Mouse (Mus musculus): Measurements from ENCODE around the gene Hspa2. TPM values are rescaled to one million over a fixed set of nuclear protein-coding genes. Genes with fewer than 3 reads are reported as not detected.

Gene Hspa2
- total and polyA plus RNA-seq, 2 experiments from 2014 or later, result 8.8 to 13.6 TPM

DNA sequence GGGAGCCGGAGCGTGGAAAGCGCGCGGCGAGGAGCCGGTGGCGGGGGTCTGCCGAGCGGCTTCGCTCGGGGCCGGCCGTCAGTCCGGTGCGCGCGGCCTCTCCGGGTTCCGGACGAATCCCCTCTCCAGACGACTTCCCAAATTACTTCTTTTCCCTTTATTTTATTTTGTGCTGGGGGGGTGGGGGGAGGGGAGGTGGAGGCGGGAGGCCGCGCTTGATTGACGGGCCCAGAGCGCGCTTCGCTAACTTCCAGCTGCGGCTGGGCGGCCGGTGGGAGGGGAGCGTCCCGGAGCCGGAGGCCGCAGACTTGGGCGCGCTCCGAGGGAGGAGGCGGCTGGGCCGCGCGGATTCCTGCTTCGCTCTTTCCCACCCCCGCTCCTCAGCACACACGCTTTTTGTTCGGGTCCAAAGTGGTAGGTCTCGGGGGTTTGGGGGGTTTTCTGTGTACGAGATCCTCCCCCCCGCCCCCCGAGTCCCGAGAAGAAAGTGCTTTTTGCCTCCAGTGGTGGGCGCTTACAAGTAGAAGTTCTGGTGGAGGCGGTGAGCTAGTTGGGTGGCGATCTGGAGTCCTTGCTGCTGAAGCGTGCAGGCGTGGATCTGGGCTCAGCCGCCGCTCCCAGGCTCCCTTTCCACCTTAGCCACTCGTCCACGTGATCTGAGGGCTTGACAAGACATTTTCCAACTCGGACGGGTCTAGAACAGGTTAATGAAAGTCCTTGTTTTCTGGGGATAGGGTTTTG is 33.0 kb upstream of the Hspa2 start:
- no peaks in the 10 kb centered on the region for H3K27me3 ChIP-seq (ENCODE audit: insufficient read depth, low read length)
- TF ChIP-seq CTCF (IDR thresholded peaks at IDR 0.05), result peak; percentile 22; the same call in 1 of the 2 replicates
- ATAC-seq (ENCODE audit: low FRiP score), result no peak
- WGBS, result 0% methylated on average over 48 of the region's 63 CpGs
- H3K4me1 ChIP-seq (ENCODE audit: insufficient read depth, low read length), result peaks cover 8% of the 10 kb centered on the region; the same call in 1 of the 2 replicates
- peak overlapping the region; percentile 98 for H3K27ac ChIP-seq (ENCODE audit: low read depth, low read length)
- H3K9ac ChIP-seq (replicated peaks; ENCODE audit: low read length, poor library complexity, severe bottlenecking), result peak overlapping the region; percentile 98
- peak; percentile 60 for DNase-seq (ENCODE audit: low spot score)
- no peaks in the 10 kb centered on the region for H3K9me3 ChIP-seq (ENCODE audit: low read length)
- H3K4me3 ChIP-seq (ENCODE audit: low read depth, low read length), result peak overlapping the region; percentile 97
- H3K36me3 ChIP-seq (ENCODE audit: insufficient read depth, low read length), result no peaks in the 10 kb centered on the region
- peak overlapping the region; percentile 92 for H3K4me2 ChIP-seq (ENCODE audit: low read depth, low read length, poor library complexity, severe bottlenecking)

GRCm38 (mm10) chr12:76372046-76372445 is 31.9 kb upstream of the Hspa2 start:
- no peaks in the 10 kb centered on the region for H3K36me3 ChIP-seq (ENCODE audit: insufficient read depth, low read length)
- no peak for ATAC-seq (ENCODE audit: low FRiP score)
- H3K27ac ChIP-seq (ENCODE audit: low read depth, low read length), result no peak overlapping the region
- no peaks in the 10 kb centered on the region for H3K27me3 ChIP-seq (ENCODE audit: insufficient read depth, low read length)
- peak overlapping the region; percentile 97 for H3K4me3 ChIP-seq (ENCODE audit: low read depth, low read length)
- H3K9ac ChIP-seq (replicated peaks; ENCODE audit: low read length, poor library complexity, severe bottlenecking), result no peak overlapping the region
- 39% methylated on average over 7 of the region's 7 CpGs for WGBS
- peak overlapping the region; percentile 92 for H3K4me2 ChIP-seq (ENCODE audit: low read depth, low read length, poor library complexity, severe bottlenecking)
- H3K4me1 ChIP-seq (ENCODE audit: insufficient read depth, low read length), result peaks cover 8% of the 10 kb centered on the region; the same call in 1 of the 2 replicates
- no peaks in the 10 kb centered on the region for H3K9me3 ChIP-seq (ENCODE audit: low read length)
- no peak for TF ChIP-seq CTCF (IDR thresholded peaks at IDR 0.05)
- DNase-seq (ENCODE audit: low spot score), result no peak

DNA sequence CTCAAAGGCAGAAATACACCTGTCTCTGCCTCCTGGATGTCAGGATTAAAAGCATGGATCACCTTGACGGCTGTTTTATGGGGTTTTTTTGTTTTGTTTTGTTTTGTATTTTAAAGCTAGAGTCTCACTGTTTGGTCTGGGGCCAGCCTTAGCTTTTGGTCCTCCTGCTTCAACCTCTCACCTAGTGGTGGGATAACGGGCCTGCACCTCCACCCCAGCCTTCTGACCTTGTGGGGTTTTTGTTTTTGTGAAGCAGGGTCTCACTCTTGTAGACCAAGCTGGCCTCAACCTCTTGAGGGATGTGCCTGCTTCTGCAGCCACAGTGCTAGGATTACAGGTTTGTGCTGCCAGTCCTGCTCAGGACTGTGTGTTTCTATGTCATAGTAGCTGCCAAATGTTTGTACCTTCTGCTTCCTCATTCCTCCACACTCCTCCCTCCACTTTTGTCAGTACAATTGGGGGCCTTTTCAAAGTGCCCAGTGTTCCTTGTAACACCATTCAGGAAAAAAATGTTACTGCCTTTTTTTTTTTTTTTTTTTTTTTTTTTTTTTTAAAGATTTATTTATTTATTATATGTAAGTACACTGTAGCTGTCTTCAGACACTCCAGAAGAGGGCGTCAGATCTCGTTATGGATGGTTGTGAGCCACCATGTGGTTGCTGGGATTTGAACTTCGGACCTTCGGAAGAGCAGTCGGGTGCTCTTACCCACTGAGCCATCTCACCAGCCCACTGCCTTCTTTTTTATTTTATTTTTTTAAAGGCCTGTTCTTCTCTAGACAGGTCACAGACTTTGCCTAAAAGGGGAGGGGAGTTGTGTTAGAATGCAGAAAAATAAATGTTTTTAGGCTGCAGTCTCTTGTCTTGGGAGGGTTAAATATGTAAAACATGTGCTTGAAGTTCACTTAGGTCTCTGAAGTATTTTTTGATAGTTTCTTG is 30.8 kb upstream of the Hspa2 start:
- no peak overlapping the region for H3K9ac ChIP-seq (replicated peaks; ENCODE audit: low read length, poor library complexity, severe bottlenecking)
- H3K36me3 ChIP-seq (ENCODE audit: insufficient read depth, low read length), result no peaks in the 10 kb centered on the region
- no peak for ATAC-seq (ENCODE audit: low FRiP score)
- DNase-seq (ENCODE audit: low spot score), result no peak
- no peak overlapping the region for H3K4me3 ChIP-seq (ENCODE audit: low read depth, low read length)
- no peak overlapping the region for H3K4me2 ChIP-seq (ENCODE audit: low read depth, low read length, poor library complexity, severe bottlenecking)
- WGBS, result 80% methylated on average over 5 of the region's 7 CpGs
- no peaks in the 10 kb centered on the region for H3K4me1 ChIP-seq (ENCODE audit: insufficient read depth, low read length)
- H3K27me3 ChIP-seq (ENCODE audit: insufficient read depth, low read length), result no peaks in the 10 kb centered on the region
- no peaks in the 10 kb centered on the region for H3K9me3 ChIP-seq (ENCODE audit: low read length)
- no peak overlapping the region for H3K27ac ChIP-seq (ENCODE audit: low read depth, low read length)
- TF ChIP-seq CTCF (IDR thresholded peaks at IDR 0.05), result no peak; the same call in 1 of the 2 replicates

- H3K36me3 ChIP-seq (ENCODE audit: insufficient read depth, low read length), result no peaks in the 10 kb centered on the region
- no peaks in the 10 kb centered on the region for H3K27me3 ChIP-seq (ENCODE audit: insufficient read depth, low read length)
- no peak overlapping the region for H3K4me3 ChIP-seq (ENCODE audit: low read depth, low read length)
- ATAC-seq (ENCODE audit: low FRiP score), result no peak
- WGBS, result 72% methylated on average over 6 of the region's 6 CpGs
- H3K9ac ChIP-seq (replicated peaks; ENCODE audit: low read length, poor library complexity, severe bottlenecking), result no peak overlapping the region
- H3K4me2 ChIP-seq (ENCODE audit: low read depth, low read length, poor library complexity, severe bottlenecking), result no peak overlapping the region
- DNase-seq (ENCODE audit: low spot score), result no peak
- TF ChIP-seq CTCF (IDR thresholded peaks at IDR 0.05), result no peak
- no peaks in the 10 kb centered on the region for H3K9me3 ChIP-seq (ENCODE audit: low read length)
- H3K4me1 ChIP-seq (ENCODE audit: insufficient read depth, low read length), result no peaks in the 10 kb centered on the region
- H3K27ac ChIP-seq (ENCODE audit: low read depth, low read length), result no peak overlapping the region
Observed at GRCm38 (mm10) chr12:76373991-76374390, 30.0 kb upstream of the Hspa2 start.

DNA sequence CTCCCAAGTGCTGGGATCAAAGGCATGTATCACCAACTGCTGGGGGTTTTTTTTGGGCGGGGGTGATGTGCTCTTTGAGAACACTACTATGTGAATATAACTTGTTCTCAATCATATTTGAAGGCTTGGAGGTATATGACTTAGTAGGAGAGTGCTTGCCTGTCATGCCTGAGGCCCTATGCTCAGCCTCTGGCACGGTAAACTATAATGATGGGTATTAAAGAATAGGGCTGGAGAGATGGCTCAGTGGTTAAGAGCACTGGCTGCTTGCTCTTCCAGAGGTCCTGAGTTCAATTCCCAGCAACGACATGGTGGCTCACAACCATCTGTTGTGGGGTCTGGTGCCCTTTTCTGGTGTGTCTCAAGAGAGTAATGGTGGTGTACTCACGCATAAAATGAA is 29.1 kb upstream of the Hspa2 start:
- no peak for TF ChIP-seq CTCF (IDR thresholded peaks at IDR 0.05)
- H3K4me2 ChIP-seq (ENCODE audit: low read depth, low read length, poor library complexity, severe bottlenecking), result no peak overlapping the region
- no peak overlapping the region for H3K4me3 ChIP-seq (ENCODE audit: low read depth, low read length)
- no peaks in the 10 kb centered on the region for H3K27me3 ChIP-seq (ENCODE audit: insufficient read depth, low read length)
- no peaks in the 10 kb centered on the region for H3K4me1 ChIP-seq (ENCODE audit: insufficient read depth, low read length)
- no peaks in the 10 kb centered on the region for H3K9me3 ChIP-seq (ENCODE audit: low read length)
- 86% methylated on average over 4 of the region's 4 CpGs for WGBS
- no peak overlapping the region for H3K9ac ChIP-seq (replicated peaks; ENCODE audit: low read length, poor library complexity, severe bottlenecking)
- ATAC-seq (ENCODE audit: low FRiP score), result no peak
- H3K36me3 ChIP-seq (ENCODE audit: insufficient read depth, low read length), result no peaks in the 10 kb centered on the region
- no peak overlapping the region for H3K27ac ChIP-seq (ENCODE audit: low read depth, low read length)
- DNase-seq (ENCODE audit: low spot score), result no peak

DNA sequence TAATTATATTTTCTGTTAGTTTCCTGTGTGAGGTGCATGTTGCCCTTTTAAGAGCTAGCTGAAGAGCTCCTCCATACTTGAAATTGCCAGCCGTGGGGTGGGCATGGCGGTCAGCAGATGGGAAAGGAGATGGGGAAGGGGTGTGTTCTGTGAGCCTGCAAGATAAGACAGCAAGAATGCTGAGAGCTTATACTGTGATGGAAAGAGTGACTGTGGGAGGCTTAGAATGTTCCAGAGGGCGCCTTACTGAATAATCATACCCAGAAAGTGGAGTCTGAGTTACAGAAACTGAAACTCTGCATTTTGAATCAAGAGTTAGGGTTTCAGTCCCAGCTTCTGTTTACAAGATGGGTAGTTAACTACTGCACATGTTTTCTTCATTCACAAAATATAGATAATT is 28.5 kb upstream of the Hspa2 start:
- Histone ChIP-seq H3K9ac (replicated peaks; ENCODE audit: low read length, poor library complexity, severe bottlenecking) (no peak overlapping the region), H3K36me3 (ENCODE audit: insufficient read depth, low read length) (no peaks in the 10 kb centered on the region), H3K27me3 (ENCODE audit: insufficient read depth, low read length) (no peaks in the 10 kb centered on the region), H3K4me1 (ENCODE audit: insufficient read depth, low read length) (no peaks in the 10 kb centered on the region), H3K9me3 (ENCODE audit: low read length) (no peaks in the 10 kb centered on the region), H3K27ac (ENCODE audit: low read depth, low read length) (no peak overlapping the region), H3K4me3 (ENCODE audit: low read depth, low read length) (no peak overlapping the region), H3K4me2 (ENCODE audit: low read depth, low read length, poor library complexity, severe bottlenecking) (no peak overlapping the region)
- WGBS, result 86% methylated on average over 3 of the region's 3 CpGs
- ATAC-seq (ENCODE audit: low FRiP score) (no peak), DNase-seq (ENCODE audit: low spot score) (no peak)
- no peak for TF ChIP-seq CTCF (IDR thresholded peaks at IDR 0.05)
